Comparison of ENCODE assay signal across 24 mouse cellular contexts in the genomic region with DNA sequence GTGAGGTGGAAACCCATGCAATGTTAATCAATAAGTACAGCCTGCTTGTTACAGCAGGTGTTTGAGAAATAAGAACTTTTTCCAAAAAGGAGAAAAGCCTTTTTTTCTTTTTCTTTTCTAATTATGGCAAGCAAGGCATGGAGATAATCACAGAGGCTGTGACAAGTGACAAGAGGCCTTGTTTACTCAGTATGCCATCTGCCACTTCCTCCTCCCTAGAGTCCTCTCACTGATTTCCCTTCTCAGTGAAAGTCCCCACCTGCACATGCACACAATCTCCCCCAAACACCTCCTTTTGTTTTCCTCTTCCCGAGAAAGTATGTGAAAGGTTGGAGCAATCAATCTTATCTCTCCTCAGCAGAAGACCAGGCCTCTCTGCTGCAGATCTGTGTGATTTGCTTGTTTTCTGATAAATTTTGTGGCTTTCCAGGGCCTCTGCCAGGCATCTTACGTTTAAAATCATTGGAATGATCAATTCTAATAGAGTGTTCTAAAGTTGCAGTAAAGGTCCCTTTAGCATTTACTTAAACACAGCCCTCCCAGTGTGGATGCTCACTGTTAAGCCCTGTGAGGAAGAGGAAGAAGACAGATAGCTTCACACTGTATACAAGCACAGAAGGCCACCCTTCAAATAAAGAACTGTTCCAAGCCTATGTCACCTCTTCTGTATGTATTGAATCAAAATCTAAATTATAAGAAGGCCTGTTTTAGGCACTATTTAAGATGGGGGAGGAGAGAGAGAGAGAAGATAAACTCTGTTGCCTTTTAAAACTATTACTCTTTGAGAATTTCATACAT.
DNase-seq lines count a peak whose midpoint lies in the region; ATAC-seq and TF ChIP-seq lines count a peak whose summit lies in the region.
"Had no signal": no experiment of that assay in that cellular context is flagged by ENCODE, and none has a peak within 500 bp of the region (broad histone marks: within the 10 kb centered on the region; RNA-seq: fewer than 3 reads in every experiment).

No protein-coding gene starts in this region.

- no peaks in the 10 kb centered on the region for H3K36me3 ChIP-seq in hindbrain, embryonic 10.5 days
- H3K36me3 ChIP-seq in hindbrain, embryonic 13.5 days: no peaks in the 10 kb centered on the region
- H3K36me3 ChIP-seq in forebrain, postnatal 0 days (ENCODE audit: insufficient read depth): no peaks in the 10 kb centered on the region
- H3K36me3 ChIP-seq: limb, embryonic 10.5 days; midbrain, embryonic 10.5 days; neural tube, embryonic 15.5 days had no signal

- no peak for ATAC-seq in hindbrain, embryonic 13.5 days (ENCODE audit: low FRiP score)
- ATAC-seq in forebrain, postnatal 0 days: peak; percentile 67; the same call in 1 of the 2 replicates
- ATAC-seq: inflammation-experienced regulatory T-cells, adult 6 months; lung, postnatal 0 days had no signal

- H3K4me2 ChIP-seq in hindbrain, embryonic 13.5 days: no peak overlapping the region
- no peak overlapping the region for H3K4me2 ChIP-seq in forebrain, postnatal 0 days (ENCODE audit: low read depth)
- H3K4me2 ChIP-seq: neural tube, embryonic 15.5 days had no signal

- WGBS in hindbrain, embryonic 10.5 days: 38% methylated on average over 2 of the region's 2 CpGs
- WGBS in hindbrain, embryonic 13.5 days: 23% methylated on average over 2 of the region's 2 CpGs
- WGBS in forebrain, postnatal 0 days: 24% methylated on average over 2 of the region's 2 CpGs

- H3K27me3 ChIP-seq in hindbrain, embryonic 10.5 days (ENCODE audit: insufficient read depth, poor library complexity, severe bottlenecking): no peaks in the 10 kb centered on the region
- no peaks in the 10 kb centered on the region for H3K27me3 ChIP-seq in hindbrain, embryonic 13.5 days
- H3K27me3 ChIP-seq in forebrain, postnatal 0 days (ENCODE audit: insufficient read depth, low read length): no peaks in the 10 kb centered on the region
- H3K27me3 ChIP-seq: neural tube, embryonic 15.5 days had no signal

- H3K9ac ChIP-seq in hindbrain, embryonic 13.5 days: no peak overlapping the region
- no peak overlapping the region for H3K9ac ChIP-seq in forebrain, postnatal 0 days
- H3K9ac ChIP-seq: neural tube, embryonic 15.5 days had no signal

- TF ChIP-seq CTCF in forebrain, postnatal 0 days (IDR thresholded peaks at IDR 0.05; ENCODE audit: low read depth): no peak

- DNase-seq in hindbrain, embryonic 10.5 days (ENCODE audit: low spot score): no peak
- peak; percentile 12 for DNase-seq in A20 (ENCODE audit: low read depth, low spot score)
- DNase-seq in brain, adult 2 months (ENCODE audit: low read depth, low spot score): peak; percentile 38
- DNase-seq in forebrain, postnatal 0 days: no peak
- DNase-seq in layer of hippocampus, adult 8-10 months (ENCODE audit: low spot score in 2 of 2): no peak
- DNase-seq in heart, postnatal 4 days: no peak
- DNase-seq: adrenal gland, postnatal 10 days; cerebellum, adult 9-11 months; gastrocnemius, postnatal 36 days; heart, adult 2 months; kidney, adult 18-20 months; liver; right cerebral cortex, adult 18-20 months; right cerebral cortex, postnatal 4 days; thymus, postnatal 14 days had no signal

- H3K27ac ChIP-seq in hindbrain, embryonic 10.5 days: peak overlapping the region; percentile 29; the same call in 1 of the 2 replicates
- H3K27ac ChIP-seq in hindbrain, embryonic 13.5 days: no peak overlapping the region
- H3K27ac ChIP-seq in forebrain, postnatal 0 days (ENCODE audit: low read depth, low read length): no peak overlapping the region
- H3K27ac ChIP-seq: heart, adult 2 months; kidney, postnatal 0 days; limb, embryonic 10.5 days; macrophage; midbrain, embryonic 10.5 days; neural tube, embryonic 15.5 days had no signal

- H3K9me3 ChIP-seq in hindbrain, embryonic 10.5 days: peaks cover 4% of the 10 kb centered on the region; the same call in 1 of the 2 replicates
- H3K9me3 ChIP-seq in hindbrain, embryonic 13.5 days: 0 out of 2 replicates have a peak, but pooled peaks cover 4% of the 10 kb centered on the region
- H3K9me3 ChIP-seq in forebrain, postnatal 0 days (ENCODE audit: low read length): no peaks in the 10 kb centered on the region
- H3K9me3 ChIP-seq: limb, embryonic 10.5 days; midbrain, embryonic 10.5 days; neural tube, embryonic 15.5 days had no signal

- H3K4me3 ChIP-seq in hindbrain, embryonic 10.5 days: no peak overlapping the region
- H3K4me3 ChIP-seq in hindbrain, embryonic 13.5 days: no peak overlapping the region
- H3K4me3 ChIP-seq in forebrain, postnatal 0 days (ENCODE audit: low read depth, low read length): no peak overlapping the region
- H3K4me3 ChIP-seq: heart, adult 2 months; limb, embryonic 10.5 days; midbrain, embryonic 10.5 days; myocyte; neural tube, embryonic 15.5 days had no signal

- H3K4me1 ChIP-seq in hindbrain, embryonic 10.5 days (replicated peaks): peaks cover 7% of the 10 kb centered on the region; the same call in 1 of the 2 replicates
- H3K4me1 ChIP-seq in hindbrain, embryonic 13.5 days (replicated peaks): 0 out of 2 replicates have a peak, but pooled peaks cover 3% of the 10 kb centered on the region
- no peaks in the 10 kb centered on the region for H3K4me1 ChIP-seq in forebrain, postnatal 0 days (ENCODE audit: insufficient read depth)
- H3K4me1 ChIP-seq: limb, embryonic 10.5 days; midbrain, embryonic 10.5 days; neural tube, embryonic 15.5 days had no signal

Comparison
In these comparisons a context has a peak if more than half of its experiments do, and no peak if none do; other contexts are left out.
1. DNase-seq: peak in A20 (single experiment) and brain, adult 2 months (single experiment); none in hindbrain, embryonic 10.5 days (single experiment), forebrain, postnatal 0 days (single experiment), layer of hippocampus, adult 8-10 months (0 of 2) and heart, postnatal 4 days (single experiment).